Mouse (Mus musculus): ENCODE measurements at regions not wholly inside any gene's neighbourhood (a gene's known extent, or its start where the extent isn't known, plus 50 kb on each side); places are given as distances from the start of the nearest gene placed in this dataset.

GRCm38 (mm10) chr9:62590407-62591195 is 53.8 kb upstream of the Coro2b start:
- H3K4me1 ChIP-seq (ENCODE audit: control insufficient read depth, insufficient read depth, low read length), result no peaks in the 10 kb centered on the region
- H3K9ac ChIP-seq (ENCODE audit: low read depth, low read length), result no peak overlapping the region
- 0 out of 2 replicates have a peak, but pooled peaks cover 4% of the 10 kb centered on the region for H3K9me3 ChIP-seq (ENCODE audit: control insufficient read depth, low read length)
- H3K36me3 ChIP-seq (ENCODE audit: control insufficient read depth, insufficient read depth, low read length), result no peaks in the 10 kb centered on the region
- H3K4me3 ChIP-seq (ENCODE audit: low read length), result no peak overlapping the region
- no peak for ATAC-seq (ENCODE audit: low FRiP score, low TSS enrichment)
- H3K27me3 ChIP-seq (ENCODE audit: control insufficient read depth, insufficient read depth, low read length), result no peaks in the 10 kb centered on the region
- H3K27ac ChIP-seq (ENCODE audit: low read depth, low read length), result no peak overlapping the region
- H3K4me2 ChIP-seq (replicated peaks; ENCODE audit: low read depth, low read length), result no peak overlapping the region
- WGBS, result 88% methylated on average over 17 of the region's 17 CpGs

- Histone ChIP-seq H3K27me3 (ENCODE audit: control insufficient read depth, insufficient read depth, low read length) (no peaks in the 10 kb centered on the region), H3K4me1 (ENCODE audit: control insufficient read depth, insufficient read depth, low read length) (no peaks in the 10 kb centered on the region), H3K27ac (ENCODE audit: low read depth, low read length) (no peak overlapping the region), H3K36me3 (ENCODE audit: control insufficient read depth, insufficient read depth, low read length) (no peaks in the 10 kb centered on the region), H3K4me3 (ENCODE audit: low read length) (no peak overlapping the region), H3K9ac (ENCODE audit: low read depth, low read length) (no peak overlapping the region), H3K9me3 (ENCODE audit: control insufficient read depth, low read length) (0 out of 2 replicates have a peak, but pooled peaks cover 4% of the 10 kb centered on the region), H3K4me2 (replicated peaks; ENCODE audit: low read depth, low read length) (no peak overlapping the region)
- 77% methylated on average over 6 of the region's 6 CpGs for WGBS
- ATAC-seq (ENCODE audit: low FRiP score, low TSS enrichment), result no peak
Observed at GRCm38 (mm10) chr9:62591196-62591485, 54.3 kb upstream of the Coro2b start.

DNA sequence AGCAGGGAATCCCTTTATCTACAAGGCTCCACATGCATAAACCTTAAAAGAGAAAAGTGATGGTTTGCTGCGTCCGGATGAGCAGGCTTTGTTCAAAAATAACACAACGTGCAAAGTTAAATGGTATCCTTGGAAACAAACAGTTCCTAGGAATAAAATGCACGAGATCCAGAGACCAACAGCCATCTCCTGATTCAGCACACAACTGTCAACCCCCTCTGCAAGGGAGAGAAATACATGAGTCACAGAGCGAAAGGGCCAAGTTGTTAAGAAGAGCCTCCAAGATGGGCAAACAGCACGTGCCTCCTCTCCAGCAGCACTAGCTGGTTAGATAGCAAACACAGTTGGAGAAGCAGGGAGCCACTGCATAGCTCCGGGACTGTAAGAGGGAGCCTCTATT is 61.2 kb upstream of the Coro2b start:
- WGBS, result 78% methylated on average over 7 of the region's 7 CpGs
- Histone ChIP-seq H3K27me3 (ENCODE audit: control insufficient read depth, insufficient read depth, low read length) (no peaks in the 10 kb centered on the region), H3K36me3 (ENCODE audit: control insufficient read depth, insufficient read depth, low read length) (no peaks in the 10 kb centered on the region), H3K9ac (ENCODE audit: low read depth, low read length) (no peak overlapping the region), H3K4me1 (ENCODE audit: control insufficient read depth, insufficient read depth, low read length) (no peaks in the 10 kb centered on the region), H3K27ac (ENCODE audit: low read depth, low read length) (no peak overlapping the region), H3K4me2 (replicated peaks; ENCODE audit: low read depth, low read length) (no peak overlapping the region), H3K9me3 (ENCODE audit: control insufficient read depth, low read length) (no peaks in the 10 kb centered on the region), H3K4me3 (ENCODE audit: low read length) (no peak overlapping the region)
- no peak for ATAC-seq (ENCODE audit: low FRiP score, low TSS enrichment)

DNA sequence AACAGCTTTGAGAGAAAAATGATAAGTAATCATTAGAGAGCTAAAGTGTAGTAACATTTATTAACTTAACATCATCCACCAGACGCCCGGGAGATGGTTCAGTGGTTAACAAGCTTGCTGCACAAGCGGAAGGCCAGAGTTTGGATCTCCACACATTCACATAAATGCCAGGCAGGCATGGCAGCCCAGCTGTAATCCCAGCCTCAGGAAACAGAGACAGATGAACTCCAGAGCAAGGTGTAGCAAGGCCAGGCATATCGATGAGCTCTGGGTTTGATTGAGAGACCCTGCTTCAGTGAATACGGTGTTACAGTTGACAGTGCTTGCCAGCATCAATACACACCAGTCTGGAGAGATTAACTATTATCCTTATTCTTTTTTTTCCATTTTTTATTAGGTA is 62.1 kb upstream of the Coro2b start:
- Histone ChIP-seq H3K27ac (ENCODE audit: low read depth, low read length) (no peak overlapping the region), H3K36me3 (ENCODE audit: control insufficient read depth, insufficient read depth, low read length) (no peaks in the 10 kb centered on the region), H3K4me1 (ENCODE audit: control insufficient read depth, insufficient read depth, low read length) (no peaks in the 10 kb centered on the region), H3K27me3 (ENCODE audit: control insufficient read depth, insufficient read depth, low read length) (no peaks in the 10 kb centered on the region), H3K4me2 (replicated peaks; ENCODE audit: low read depth, low read length) (no peak overlapping the region), H3K9ac (ENCODE audit: low read depth, low read length) (no peak overlapping the region), H3K4me3 (ENCODE audit: low read length) (no peak overlapping the region), H3K9me3 (ENCODE audit: control insufficient read depth, low read length) (no peaks in the 10 kb centered on the region)
- no peak for ATAC-seq (ENCODE audit: low FRiP score, low TSS enrichment)
- WGBS, result 94% methylated on average over 5 of the region's 5 CpGs

- Histone ChIP-seq H3K4me3 (ENCODE audit: low read length) (no peak overlapping the region), H3K9ac (ENCODE audit: low read depth, low read length) (no peak overlapping the region), H3K36me3 (ENCODE audit: control insufficient read depth, insufficient read depth, low read length) (no peaks in the 10 kb centered on the region), H3K27ac (ENCODE audit: low read depth, low read length) (no peak overlapping the region), H3K4me1 (ENCODE audit: control insufficient read depth, insufficient read depth, low read length) (no peaks in the 10 kb centered on the region), H3K4me2 (replicated peaks; ENCODE audit: low read depth, low read length) (no peak overlapping the region), H3K9me3 (ENCODE audit: control insufficient read depth, low read length) (peaks cover 6% of the 10 kb centered on the region; the same call in 1 of the 2 replicates), H3K27me3 (ENCODE audit: control insufficient read depth, insufficient read depth, low read length) (no peaks in the 10 kb centered on the region)
- WGBS, result 82% methylated on average over 2 of the region's 2 CpGs
- ATAC-seq (ENCODE audit: low FRiP score, low TSS enrichment), result no peak
Observed at GRCm38 (mm10) chr9:62610526-62610925, 67.1 kb upstream of the Itga11 start.

DNA sequence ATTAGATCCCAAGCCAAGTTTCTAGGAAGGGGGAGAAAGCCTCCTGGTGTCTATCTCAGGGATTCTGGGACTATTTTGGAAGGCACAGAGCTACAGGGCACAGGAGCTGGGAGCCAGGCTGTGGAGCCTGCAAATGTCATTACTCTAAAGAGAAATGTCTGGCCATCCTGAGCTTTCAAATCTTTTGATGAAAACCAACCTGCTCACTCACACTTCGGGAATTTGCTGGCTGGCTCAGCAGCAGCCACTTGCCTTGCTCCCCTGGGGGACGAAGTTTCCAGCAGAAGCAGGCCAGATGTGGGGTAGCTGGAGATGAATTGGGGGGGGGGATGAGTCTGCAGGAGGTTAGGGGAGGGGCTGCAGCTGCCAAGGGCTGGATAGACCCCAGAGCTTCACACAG is 66.2 kb upstream of the Itga11 start:
- 68% methylated on average over 2 of the region's 2 CpGs for WGBS
- ATAC-seq (ENCODE audit: low FRiP score, low TSS enrichment), result no peak
- Histone ChIP-seq H3K9ac (ENCODE audit: low read depth, low read length) (no peak overlapping the region), H3K9me3 (ENCODE audit: control insufficient read depth, low read length) (peaks cover 6% of the 10 kb centered on the region; the same call in 1 of the 2 replicates), H3K27ac (ENCODE audit: low read depth, low read length) (no peak overlapping the region), H3K4me3 (ENCODE audit: low read length) (no peak overlapping the region), H3K27me3 (ENCODE audit: control insufficient read depth, insufficient read depth, low read length) (no peaks in the 10 kb centered on the region), H3K4me2 (replicated peaks; ENCODE audit: low read depth, low read length) (no peak overlapping the region), H3K4me1 (ENCODE audit: control insufficient read depth, insufficient read depth, low read length) (no peaks in the 10 kb centered on the region), H3K36me3 (ENCODE audit: control insufficient read depth, insufficient read depth, low read length) (no peaks in the 10 kb centered on the region)

DNA sequence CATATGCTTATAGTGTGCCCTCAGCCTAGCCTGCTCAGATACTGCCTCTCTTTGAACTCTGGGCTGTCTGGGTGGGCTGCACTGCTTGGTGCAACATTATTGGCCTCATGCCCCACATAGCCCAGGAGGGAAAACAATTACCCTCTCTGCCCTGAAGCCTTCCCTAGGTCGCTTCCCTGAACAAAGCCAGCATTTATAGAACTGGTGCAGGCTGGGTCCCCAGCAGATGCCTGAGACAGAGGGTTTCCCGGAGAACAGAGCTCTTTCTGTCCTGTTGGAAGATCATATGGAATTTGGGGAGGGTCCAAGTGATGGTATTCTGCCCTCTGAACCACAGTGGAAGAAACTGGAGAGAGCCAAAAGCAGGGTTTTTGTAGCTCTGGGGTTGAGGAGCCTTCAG is 64.6 kb upstream of the Itga11 start:
- Histone ChIP-seq H3K4me2 (replicated peaks; ENCODE audit: low read depth, low read length) (no peak overlapping the region), H3K9me3 (ENCODE audit: control insufficient read depth, low read length) (peaks cover 6% of the 10 kb centered on the region; the same call in 1 of the 2 replicates), H3K27me3 (ENCODE audit: control insufficient read depth, insufficient read depth, low read length) (no peaks in the 10 kb centered on the region), H3K4me1 (ENCODE audit: control insufficient read depth, insufficient read depth, low read length) (no peaks in the 10 kb centered on the region), H3K27ac (ENCODE audit: low read depth, low read length) (no peak overlapping the region), H3K9ac (ENCODE audit: low read depth, low read length) (no peak overlapping the region), H3K4me3 (ENCODE audit: low read length) (no peak overlapping the region), H3K36me3 (ENCODE audit: control insufficient read depth, insufficient read depth, low read length) (no peaks in the 10 kb centered on the region)
- no peak for ATAC-seq (ENCODE audit: low FRiP score, low TSS enrichment)
- 53% methylated on average over 2 of the region's 2 CpGs for WGBS

- no peak overlapping the region for H3K9ac ChIP-seq (ENCODE audit: low read depth, low read length)
- peaks cover 6% of the 10 kb centered on the region; the same call in 1 of the 2 replicates for H3K9me3 ChIP-seq (ENCODE audit: control insufficient read depth, low read length)
- no peaks in the 10 kb centered on the region for H3K4me1 ChIP-seq (ENCODE audit: control insufficient read depth, insufficient read depth, low read length)
- H3K4me3 ChIP-seq (ENCODE audit: low read length), result no peak overlapping the region
- H3K4me2 ChIP-seq (replicated peaks; ENCODE audit: low read depth, low read length), result no peak overlapping the region
- no peaks in the 10 kb centered on the region for H3K36me3 ChIP-seq (ENCODE audit: control insufficient read depth, insufficient read depth, low read length)
- H3K27me3 ChIP-seq (ENCODE audit: control insufficient read depth, insufficient read depth, low read length), result no peaks in the 10 kb centered on the region
- 68% methylated on average over 8 of the region's 8 CpGs for WGBS
- peak overlapping the region; percentile 1; the same call in 1 of the 2 replicates for H3K27ac ChIP-seq (ENCODE audit: low read depth, low read length)
- no peak for ATAC-seq (ENCODE audit: low FRiP score, low TSS enrichment)
Observed at GRCm38 (mm10) chr9:62613806-62614205, 63.8 kb upstream of the Itga11 start.

GRCm38 (mm10) chr9:62614950-62615349 is 62.7 kb upstream of the Itga11 start:
- Histone ChIP-seq H3K27me3 (ENCODE audit: control insufficient read depth, insufficient read depth, low read length) (no peaks in the 10 kb centered on the region), H3K4me2 (replicated peaks; ENCODE audit: low read depth, low read length) (no peak overlapping the region), H3K9ac (ENCODE audit: low read depth, low read length) (no peak overlapping the region), H3K9me3 (ENCODE audit: control insufficient read depth, low read length) (peaks cover 3% of the 10 kb centered on the region; the same call in 1 of the 2 replicates), H3K27ac (ENCODE audit: low read depth, low read length) (no peak overlapping the region), H3K4me1 (ENCODE audit: control insufficient read depth, insufficient read depth, low read length) (no peaks in the 10 kb centered on the region), H3K36me3 (ENCODE audit: control insufficient read depth, insufficient read depth, low read length) (no peaks in the 10 kb centered on the region), H3K4me3 (ENCODE audit: low read length) (no peak overlapping the region)
- 77% methylated on average over 4 of the region's 4 CpGs for WGBS
- ATAC-seq (ENCODE audit: low FRiP score, low TSS enrichment), result no peak

Measured in kidney, embryonic 14.5 days (tissue).